Mouse (Mus musculus) spleen, adult 18-20 months (tissue): ENCODE measurements around the gene Ddit4.

ENCODE experiments used
- DNase-seq, 2 experiments: peaks; one replicate each; pipeline ENCODE4 v3.0.0; 2022; ENCODE audit warnings: mixed read lengths in 2 of 2

Gene Ddit4

DNA sequence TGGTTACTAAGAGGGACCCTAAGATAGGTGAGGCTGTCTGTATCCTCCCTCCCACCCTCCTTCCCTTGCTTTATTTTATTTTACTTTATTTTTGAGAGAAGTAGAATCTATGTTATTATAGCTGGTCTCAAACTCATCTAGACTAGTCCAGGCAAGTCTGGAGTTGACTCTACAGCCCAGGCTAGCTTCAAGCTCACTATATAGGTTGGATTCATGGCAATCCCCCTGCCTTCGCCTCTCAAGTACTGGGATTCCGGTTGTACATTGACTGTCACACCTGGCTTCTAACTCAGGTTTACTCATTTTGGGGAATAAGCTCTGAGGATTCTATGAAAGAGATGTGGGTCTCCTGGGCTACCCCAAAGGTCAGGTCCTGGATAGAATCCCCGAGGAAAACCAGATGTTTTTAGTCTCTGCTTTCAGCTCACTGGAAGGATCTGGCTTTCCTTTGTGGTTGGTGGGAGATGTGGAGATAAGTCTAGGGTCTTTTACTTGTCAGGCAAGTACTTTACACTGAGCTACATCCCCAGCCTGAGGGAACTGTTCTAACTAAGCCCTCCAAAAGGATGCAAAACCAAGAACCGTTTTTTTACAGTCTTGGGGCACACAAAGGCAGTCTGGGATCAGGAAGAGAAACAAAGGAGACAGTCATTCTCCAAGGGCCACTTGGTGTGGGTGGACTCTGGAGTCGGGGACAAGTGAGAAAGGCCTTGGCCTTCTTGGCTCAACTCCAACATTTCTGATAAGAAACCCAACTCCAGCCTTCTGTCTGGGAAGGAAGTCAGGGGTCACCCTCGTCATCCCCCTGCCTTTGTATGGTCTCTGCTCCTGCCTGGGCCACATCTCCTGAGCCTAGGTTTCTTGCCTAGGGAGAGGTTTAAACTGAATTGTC, 3.0 kb downstream of the Ddit4 start:
- no peak for DNase-seq

DNA sequence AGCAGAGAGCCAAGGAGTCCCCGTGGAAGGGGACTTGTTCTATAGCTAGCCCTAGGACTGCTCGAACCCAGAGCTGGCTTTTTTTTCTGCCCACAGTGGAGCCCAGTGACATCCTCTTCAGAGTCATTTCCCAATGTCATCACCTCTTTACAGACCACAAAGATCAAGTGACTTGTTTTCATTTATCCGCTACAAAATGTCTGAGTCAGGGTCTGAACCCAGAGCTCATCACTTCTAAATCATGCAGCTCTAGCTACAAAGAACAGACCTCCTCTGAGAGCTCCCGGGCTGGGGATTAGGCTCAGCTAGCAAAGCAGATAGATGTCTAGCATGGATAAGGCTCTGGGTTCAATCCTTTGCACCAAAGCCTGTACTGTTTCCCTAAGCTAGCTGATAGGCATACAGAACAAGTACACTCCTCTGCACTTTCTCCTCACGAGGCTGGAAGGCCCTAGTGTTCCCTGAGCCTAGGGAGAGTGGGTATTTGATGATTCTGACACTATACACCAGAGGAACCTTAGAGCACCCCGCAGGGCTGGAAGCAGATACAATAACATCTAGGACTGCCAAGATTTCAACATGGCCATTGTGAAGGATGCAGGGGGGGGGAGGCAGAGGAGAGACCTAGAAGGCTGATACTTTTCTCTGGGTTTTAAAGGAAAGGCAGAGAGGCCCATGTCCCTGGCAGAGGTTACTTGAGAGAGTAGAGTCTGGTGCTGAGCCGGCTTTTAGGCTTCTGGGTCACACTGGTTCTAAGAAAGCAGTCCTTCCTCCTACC, 4.1 kb downstream of the Ddit4 start:
- DNase-seq = no peak

DNA sequence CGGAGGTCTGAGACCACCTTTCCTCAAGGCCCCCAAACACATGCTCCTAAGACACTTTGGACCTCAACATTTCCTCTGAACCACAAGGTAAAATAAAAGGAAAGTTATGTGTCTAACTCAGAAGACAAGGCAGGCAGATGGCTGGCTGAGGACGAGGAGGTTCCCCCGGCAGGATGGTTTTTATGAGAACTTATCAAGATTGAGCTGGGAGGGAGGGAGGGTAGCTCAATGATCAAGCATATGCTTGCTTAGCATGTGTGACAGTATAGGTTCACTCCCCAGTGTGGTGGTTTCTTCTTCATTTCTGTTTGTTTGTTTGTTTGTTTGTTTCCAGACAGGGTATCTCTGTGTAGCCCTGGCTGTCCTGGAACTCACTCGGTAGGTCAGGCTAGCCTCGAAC, 5.3 kb downstream of the Ddit4 start:
- no peak for DNase-seq

DNA sequence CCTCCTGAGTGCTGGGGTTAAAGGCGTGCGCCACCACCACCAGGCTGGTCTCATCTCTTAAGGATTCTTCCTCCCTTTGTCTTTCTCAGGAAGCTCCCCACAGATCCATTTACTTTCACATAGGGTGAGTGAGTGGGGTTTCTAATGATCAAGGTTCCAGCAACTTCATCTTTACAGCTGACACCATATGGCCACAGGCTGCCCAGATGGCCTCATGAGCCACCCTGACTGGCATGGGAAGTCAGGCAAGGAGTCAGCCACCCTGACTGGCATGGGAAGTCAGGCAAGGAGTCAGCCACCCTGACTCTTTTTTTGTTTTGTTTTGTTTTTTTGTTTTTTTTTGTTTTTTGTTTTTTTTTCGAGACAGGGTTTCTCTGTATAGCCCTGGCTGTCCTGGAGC, 6.2 kb downstream of the Ddit4 start:
- no peak for DNase-seq

DNA sequence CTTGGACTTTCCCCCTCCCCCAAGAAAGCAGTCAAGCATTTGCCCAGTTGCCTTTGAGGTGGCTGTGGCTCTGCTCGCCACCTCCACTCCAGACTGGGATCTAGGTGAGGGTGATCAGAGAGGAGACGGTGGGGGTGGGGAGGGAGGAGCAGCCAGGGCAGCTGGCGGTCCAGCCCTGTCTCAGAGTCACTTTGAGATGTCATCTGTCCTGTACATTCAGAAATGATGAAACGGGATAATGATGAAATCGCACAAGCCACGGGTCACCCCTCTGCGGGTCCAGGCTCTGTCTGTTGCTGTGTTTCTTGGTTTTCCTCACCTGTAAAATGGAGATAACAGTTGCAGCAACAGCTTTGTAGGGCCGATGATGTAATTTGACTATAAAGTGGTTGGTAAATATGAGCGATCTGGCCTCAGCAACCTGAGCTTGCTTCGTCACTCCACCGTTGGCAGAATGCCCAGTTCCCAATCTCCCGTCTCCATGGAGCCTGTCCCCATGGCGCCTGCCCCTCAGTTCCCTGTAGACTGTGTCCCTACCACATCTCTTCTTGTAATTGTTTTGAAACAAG, 8.1 kb downstream of the Ddit4 start:
- DNase-seq = no peak

DNA sequence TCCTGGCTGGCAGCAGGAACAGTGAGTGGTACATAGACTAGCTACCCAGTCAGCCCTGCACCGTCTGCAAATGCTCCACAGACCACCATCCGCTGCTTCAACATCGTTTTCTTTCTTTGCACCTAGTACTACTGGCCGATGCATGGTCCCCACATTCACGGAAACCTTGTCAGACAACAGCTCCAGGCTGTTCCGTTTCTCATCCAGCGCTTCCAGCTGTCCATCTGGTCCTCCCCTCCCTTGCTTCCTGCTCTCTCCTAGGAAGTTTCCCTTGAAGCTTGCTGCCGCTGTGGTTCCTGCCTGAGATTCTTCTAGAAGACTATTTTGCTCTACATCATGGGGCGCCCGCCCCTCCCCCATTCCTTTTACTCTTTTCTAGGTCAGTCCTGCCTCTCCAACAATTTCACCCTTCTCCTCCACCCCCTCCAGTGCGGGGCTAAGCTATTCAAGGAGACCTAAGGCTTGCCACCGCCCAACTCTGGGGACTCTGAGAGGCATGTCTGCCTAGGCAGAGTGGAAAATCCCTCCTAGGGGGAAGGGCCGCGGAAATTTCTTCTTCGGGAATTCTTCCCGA, 8.7 kb downstream of the Ddit4 start:
- no peak for DNase-seq

DNA sequence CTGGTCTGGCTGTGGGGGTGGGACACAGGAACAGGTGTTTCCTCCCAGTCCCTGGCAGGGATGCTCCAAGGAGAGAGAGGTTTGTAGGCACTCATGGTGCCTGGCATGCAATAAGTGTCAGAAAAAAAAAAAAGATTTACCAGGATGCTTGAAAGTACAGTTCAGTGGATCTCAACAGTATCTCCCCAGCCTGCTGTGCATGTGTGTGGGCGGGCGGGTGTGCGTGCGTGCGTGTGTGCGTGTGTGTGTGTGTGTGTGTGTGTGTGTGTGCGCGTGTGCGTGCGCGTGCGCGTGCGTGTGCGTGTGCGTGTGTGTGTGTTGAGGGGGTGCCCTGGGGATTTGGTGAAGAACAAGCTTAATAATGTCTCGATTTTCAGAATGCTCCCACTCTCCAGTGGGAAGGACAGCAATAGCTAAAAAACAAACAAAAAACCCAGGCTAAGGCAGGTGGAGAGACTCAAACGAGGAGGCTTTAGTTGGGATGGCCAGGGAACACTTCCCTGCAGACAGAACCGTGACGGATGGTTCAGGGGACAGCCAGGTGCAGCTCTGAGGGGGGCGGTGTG, 9.3 kb downstream of the Ddit4 start:
- DNase-seq = no peak

DNA sequence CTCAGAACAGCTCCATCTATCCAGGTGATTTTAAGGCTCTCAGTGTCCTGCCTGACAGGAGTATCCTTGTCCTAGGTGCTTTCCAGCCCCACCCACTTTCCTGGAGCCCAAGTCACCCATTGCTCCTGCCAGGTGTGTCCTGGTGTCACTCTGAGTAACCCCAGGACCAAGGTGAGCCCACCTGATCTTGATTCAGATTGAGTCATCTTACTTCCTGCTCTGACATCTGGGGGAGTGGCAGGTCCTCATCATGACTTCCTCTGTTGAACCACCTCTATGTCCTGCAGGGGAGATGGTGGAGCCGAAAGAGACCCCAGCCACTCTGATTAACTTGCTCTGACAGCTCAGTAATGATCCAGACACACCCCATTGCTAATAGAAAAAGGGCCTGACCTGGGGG, 12.6 kb downstream of the Ddit4 start:
- DNase-seq = no peak

DNA sequence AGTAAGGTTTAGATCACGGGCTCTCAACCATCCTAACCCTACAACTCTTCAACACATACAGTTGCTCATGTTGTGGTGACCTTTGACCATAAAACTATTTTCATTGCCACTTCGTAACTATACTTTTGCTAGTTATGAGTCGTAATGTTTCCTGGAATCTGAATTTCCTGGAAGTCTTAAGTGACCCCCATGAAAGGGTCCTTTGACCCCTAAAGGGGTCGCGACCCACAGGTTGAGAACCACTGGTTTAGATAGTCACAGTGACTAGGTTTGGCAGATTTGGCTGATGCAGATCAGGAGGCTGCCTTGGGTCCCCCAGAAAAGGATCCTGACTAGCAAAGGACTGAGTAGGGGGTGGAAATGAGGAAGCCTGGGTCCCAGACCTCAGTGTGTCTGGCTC, 13.0 kb downstream of the Ddit4 start:
- no peak for DNase-seq

DNA sequence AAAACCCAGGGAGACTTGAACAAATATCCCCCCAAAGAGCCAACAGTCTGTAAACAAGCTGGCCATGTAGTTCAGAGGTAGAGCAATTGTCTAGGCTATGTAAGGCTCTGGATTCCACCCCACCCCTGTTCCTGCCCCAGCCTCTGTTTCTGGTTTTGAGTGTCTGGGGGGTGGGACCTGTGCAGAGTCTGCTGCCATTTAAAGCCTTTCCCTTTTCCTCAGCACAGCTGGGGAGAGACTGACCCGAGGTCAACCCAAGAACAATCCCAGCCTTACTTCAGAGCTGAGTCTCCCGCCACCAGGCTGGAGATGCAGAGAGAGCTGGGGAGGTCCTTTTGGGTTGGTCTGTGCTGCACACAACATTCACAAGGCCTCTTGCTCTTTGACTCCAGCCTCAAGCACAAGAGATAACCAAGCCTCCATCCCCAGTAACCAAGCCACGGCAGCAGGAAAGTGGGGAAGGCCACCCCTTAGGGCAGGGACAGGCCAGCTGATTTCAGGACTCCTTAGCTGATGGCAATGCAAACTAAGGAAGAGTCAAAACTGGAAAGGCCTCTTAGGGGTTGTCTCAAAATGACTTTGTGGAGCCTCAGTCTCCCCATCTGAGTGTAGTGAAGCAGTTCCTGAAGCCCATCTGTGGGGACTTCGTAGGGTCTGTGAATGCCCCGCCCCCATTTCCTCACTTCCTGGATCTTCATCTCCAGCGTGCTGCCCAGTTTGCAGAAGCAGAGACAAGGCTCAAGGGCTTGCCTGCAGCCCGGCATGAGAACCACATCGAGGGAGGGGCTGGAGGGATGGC, 15.4 kb downstream of the Ddit4 start:
- no peak for DNase-seq

DNA sequence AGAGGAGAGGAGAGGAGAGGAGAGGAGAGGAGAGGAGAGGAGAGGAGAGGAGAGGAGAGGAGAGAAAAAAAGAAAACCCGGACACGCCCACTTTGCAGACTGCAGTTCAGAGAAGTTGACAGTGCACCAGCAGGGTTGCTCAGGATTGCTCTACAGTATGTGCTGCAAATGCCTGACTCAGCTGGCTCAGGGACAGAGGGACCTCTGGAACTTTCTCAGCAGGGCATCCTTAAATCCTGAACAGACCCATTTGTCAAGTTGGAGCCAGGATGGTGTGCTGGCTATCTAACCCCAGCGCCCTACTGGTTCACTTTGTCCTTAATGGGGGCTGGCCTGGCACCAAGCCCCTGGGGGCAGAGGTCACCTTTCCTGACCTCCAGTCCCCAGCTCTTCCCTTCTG, 17.6 kb downstream of the Ddit4 start:
- no peak for DNase-seq

DNA sequence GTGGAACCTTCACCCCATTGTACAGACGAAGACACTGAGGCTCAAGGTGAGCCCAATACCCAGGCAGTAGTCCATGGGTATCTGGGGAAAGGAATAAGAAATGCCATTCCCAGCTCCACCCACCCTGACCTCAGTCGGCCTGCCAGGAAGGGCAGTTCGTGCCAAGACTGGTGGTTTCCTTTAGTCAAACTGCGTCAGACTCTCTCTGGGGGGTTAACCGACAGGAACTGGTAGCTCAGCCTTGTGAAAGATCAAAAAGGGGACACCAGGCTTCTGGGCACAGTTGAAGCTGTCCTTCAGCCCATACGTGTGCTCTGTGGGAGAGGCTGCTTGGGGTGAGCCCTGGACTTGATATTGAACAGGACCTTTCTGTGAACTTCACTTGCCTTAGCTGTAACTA, 19.1 kb downstream of the Ddit4 start:
- no peak for DNase-seq

DNA sequence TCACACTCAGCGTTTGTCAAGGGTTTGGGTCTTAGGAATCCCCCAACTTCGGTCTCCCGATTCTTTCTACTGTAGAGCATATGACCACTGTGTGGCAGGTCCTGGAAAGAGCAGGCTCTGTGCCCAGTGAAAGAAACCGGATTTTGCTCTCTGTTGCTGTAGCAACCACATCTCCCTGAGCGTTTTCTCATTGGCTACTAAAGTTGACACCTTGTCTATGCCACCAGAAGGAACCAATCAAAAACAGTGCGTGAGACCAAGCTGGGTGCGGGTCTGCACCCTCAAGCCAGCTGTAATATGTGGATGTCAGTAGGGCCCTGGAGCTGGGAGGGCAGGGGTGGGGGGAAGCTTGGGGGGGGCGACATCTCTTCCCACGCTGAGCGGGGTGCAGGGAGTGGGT, 20.6 kb downstream of the Ddit4 start:
- DNase-seq = no peak

DNA sequence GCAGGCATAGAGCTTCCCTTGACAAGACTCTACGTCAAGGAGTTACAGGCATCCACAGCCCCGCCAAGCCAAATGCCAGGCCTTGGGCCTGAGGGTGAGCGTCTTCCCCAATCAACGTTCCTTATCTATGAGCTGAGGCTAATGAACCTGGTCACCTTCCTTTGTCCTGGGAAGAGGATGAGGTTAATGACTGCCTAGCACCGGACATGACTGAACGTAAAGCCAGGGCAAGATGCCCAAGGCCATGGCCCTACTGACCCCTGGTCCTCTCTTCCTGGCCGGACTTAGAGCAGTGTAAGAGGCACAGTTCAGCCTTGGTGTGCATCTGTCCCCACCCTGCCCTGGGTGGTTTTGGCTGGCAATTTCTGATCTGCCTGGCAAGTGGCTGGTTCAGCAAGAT, 22.4 kb downstream of the Ddit4 start:
- DNase-seq = no peak

DNA sequence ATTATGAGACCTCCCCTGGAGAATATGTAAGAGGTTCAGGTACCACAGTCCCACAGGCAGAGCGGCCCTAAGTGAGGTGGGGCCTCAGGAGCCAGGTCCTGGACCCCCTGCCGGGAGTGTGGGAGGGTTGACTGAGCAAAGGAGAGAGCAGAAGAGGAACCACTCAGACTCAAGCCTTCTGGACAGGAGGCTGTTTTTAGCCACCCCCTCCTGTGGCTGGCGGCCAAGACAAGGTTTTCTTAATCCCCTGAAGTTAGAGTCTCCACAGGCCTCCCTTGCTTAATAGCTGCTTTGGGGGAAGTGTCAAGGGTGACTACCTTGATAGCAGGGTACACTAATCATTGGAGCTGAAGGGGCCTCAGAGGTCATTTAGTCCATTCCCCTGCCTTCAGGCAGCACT, 27.3 kb downstream of the Ddit4 start:
- DNase-seq = no peak

DNA sequence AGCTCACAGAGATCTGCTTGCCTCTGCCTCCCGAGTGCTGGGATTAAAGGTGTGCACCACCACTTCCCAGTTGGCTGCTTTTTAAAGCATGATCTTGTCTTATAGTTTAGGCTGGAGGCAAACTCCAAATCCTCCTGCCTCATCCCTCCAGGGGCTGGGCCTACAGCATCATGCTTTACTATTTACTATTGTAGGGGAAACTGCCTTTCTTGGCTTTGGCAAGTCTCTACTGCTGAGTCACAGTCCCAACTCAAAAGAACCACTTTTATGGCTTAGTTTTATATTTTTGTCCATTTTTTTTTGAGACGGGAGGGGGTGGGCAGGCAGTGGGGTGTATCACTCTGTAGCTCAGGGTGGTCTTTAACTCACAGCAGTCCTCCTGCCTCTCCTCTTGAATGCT, 28.1 kb downstream of the Ddit4 start:
- DNase-seq = no peak

DNA sequence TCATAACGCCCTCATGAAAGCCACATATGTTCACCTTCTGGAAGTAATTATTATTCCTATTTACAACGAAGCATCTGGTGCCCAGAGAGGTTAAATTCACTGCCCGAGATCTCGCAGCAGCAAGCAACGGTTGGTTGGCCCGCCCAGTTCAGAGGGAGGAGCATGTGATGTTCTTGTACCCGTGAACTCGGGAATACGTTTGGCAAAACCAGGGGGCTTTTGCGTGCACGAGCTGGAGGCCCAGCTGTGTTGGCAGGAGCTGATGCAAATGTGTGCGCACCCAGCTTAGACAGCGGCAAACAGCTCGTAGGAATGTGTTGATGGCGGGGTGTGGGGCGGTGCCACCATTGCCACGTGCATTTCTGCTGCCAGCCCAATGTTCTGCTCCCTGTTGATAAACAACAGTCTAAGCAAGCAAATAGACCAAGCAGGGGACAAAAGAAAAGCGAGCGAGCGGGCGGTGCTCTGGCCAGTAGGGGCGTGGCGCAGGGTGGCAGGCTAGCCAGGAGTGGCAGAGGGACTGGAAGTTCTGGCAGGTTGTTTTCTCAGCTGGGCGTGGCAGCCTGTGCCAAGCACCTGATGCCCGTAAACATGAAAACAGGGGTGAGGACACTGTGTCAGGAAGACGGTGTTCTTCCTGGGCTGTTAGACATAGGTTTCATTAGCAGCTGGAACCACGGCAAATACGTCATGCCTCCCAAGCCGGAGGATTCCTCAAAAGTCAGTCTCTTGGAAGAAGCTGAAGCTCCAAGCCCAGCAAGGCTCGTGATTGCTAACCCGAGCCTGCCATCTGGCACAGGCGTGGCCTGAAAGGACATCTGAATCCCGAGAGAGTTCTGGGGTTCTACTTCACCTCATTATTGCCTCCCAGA, 30.6 kb downstream of the Ddit4 start:
- DNase-seq = peak; percentile 54 to 60

DNA sequence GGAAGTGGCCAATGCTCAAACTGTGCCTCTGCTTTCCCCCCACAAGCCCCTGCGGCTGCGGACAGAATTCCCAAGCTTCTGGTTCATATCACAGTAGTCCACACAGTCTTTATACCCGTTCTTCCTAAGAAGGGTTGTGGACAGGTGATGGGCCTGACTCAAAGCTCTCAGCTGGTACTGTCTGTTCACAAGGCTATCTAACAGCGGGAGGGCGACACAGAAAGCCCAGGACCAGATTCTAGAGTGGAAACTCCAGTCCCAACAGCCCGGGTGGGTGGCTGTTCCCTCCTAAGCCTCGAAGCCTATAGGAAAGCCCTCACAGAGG, 31.2 kb downstream of the Ddit4 start:
- no peak for DNase-seq

DNA sequence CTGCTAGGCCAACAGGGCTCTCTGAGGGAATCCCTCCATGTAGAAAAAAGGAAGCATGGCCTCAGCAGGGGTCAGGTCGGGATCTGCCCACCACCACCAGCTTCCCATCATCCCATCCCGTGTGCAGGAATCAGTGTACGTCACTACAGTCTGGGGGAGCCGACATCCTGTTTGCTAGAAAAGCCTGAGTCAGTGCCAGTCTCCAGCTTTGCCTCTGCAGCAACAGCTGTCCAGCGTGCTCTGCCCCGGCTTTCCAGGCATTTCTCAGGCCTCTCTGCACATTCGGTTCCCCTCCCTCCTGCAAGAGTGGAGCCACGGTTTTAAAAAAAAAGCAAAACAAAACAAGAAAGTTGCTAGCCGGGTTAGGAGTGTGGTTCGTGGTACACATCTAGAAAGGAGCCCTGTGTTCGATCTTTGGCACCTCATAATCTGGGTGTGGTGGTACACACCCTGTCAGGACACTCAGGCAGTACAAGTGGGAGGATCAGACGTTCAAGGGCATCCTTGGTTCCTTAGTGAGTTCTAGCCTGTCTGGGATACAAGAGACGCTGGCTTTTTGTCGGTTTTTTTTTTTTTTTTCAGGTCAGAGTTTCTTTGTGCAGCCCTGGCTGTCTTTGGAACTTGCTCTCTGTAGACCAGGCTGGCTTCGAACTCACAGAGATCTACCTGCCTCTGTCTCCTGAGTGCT, 32.0 kb downstream of the Ddit4 start:
- DNase-seq = no peak

DNA sequence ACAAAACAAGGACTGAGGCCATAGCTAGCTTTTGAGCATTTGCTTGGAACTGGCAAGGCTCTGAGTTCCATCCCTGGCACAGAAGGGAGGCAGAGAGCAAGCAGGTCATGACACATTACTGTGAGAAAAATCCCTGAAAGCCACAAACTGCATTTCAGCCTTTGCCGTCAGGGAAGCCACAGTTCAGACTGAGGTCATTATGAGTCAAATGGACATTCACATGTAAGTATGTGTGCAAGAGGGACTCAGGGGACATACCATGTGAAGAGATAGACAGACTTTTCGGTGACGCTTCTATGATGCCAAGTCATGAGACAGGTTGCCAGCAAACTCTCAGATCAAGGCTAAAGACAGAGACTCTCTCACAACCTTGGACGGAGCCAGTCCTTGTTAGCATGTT, 33.5 kb downstream of the Ddit4 start:
- no peak for DNase-seq

DNA sequence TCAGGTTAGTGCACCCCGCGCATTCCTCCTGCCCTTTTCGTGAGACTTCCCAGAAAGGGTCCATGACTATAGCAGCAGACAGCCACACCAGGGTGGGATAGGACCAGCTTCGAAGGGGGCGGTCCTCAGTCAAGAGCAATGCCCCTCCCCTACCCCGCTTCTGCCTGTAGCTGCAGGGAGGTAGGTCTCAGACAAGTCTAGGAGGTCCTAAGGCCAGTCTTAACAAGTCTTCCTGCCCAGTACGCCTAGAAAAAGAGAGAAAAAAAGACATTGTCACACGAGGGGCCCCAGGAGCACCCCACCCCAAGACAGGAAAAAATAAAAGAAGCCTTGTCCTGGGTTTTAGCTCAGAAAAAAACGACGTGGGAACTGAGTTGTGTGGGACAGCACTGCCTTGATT, 35.0 kb downstream of the Ddit4 start:
- no peak for DNase-seq
